Mouse (Mus musculus) spleen, postnatal 14 days (tissue): ENCODE results near the gene Ifna15.
A peak's percentile ranks its signal among the peaks of the same experiment; 100 is the strongest.

Experiments used
- DNase-seq, 2 experiments: peaks; one replicate each; pipeline ENCODE4 v3.0.0; 2021 to 2022; ENCODE audit warnings: low spot score in 2 of 2

Gene Ifna15

DNA sequence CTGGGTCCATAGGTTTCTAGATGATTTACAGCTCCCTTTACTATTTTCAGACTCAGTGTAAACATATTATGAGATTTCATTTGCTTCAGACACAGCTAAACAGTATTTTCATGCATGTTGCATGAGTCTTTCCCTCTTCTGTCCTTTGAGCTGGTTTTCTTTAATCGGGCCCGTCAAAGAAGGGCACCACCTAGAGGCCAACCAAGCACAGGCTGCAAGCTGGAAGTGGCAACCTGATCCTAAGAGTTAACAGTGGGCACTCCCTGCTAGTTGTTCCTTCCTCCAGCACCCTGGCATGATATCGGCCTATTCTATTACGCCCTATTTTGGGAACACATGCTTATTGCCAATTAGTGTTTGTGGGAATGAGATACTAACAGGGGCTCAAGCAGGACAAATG is 43.6 kb downstream of the Ifna15 start:
- DNase-seq, result peak in 1 of 2 experiments; percentile 23

DNA sequence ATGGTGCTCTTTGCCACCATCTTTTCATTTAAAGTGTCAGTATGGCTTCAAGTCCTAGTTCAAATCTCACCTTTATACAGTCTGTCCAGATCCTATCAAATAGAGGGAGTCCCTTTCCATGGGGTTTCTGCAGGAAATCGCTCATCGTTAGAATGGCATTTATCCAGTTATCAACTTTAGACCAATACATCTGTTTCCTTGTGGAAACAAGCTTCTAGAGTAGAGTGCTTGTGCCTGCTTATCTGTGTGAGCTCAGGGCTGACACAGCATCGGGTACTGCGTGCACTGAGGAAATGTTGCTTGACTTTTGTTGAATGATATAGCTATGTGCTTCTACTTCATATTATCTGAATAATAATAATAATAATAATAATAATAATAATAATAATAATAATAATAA is 44.3 kb downstream of the Ifna15 start:
- DNase-seq, result no peak
